Mouse (Mus musculus) Patski (cell line): ENCODE results near the gene Mylip. TPM values are rescaled to one million over a fixed set of nuclear protein-coding genes. Genes with fewer than 3 reads are reported as not detected.

Source experiments
- ATAC-seq: fragments of 100-300 bp; one replicate; pipeline ENCODE4 v1.8.0; 2021
- CTCF ChIA-PET: fragments of 350-600 bp; sonication (Branson Sonifier 250); formaldehyde crosslinking; loops from one replicate; lab custom pipeline; 2022; ENCODE audit warnings: inconsistent platforms; lab: Charles Lee
- POLR2A ChIA-PET: fragments of 350-600 bp; sonication (Branson Sonifier 250); formaldehyde crosslinking; loops from one replicate; lab custom pipeline; 2022; ENCODE audit warnings: antibody characterized with exemption, inconsistent platforms; lab: Charles Lee
- DNase-seq: peaks from one replicate; pipeline ENCODE4 v3.0.0-alpha.2; 2011; ENCODE audit warnings: low read depth, low spot score
- H3K27me3 ChIP-seq: fragments of 371-371 bp; one replicate; pipeline ENCODE4 v1.5.1; 2021
- CTCF ChIP-seq: fragments of 100-300 bp; IDR thresholded peaks from one replicate; pipeline ENCODE4 v1.5.1; 2021
- in situ Hi-C: fragments of 300-500 bp; cut with MboI; formaldehyde crosslinking; loops from 3 replicates; pipeline ENCODE4 v1.11.1; 2018; ENCODE audit warnings: low pct_unique_long_range_greater_than_20kb, mixed read lengths
- polyA plus RNA-seq: library from polyadenylated mRNA; unstranded; gene quantifications from one replicate; pipeline ENCODE4 v1.2.3, GENCODE M21; 2021

Mylip gene
- polyA plus RNA-seq, 1 experiment from 2014 or later: 21.6 TPM

- ChIA-PET CTCF (no interaction called here), POLR2A (no interaction called here)
- no peak for ATAC-seq
- no peak for TF ChIP-seq CTCF
- in situ Hi-C loops: no loop called here
- DNase-seq: no peak
- no peaks in the 10 kb centered on the region for H3K27me3 ChIP-seq
These were observed 14.7 kb downstream of the Mylip start for GRCm38 (mm10) chr13:45404269-45404668.

GRCm38 (mm10) chr13:45405194-45405810 is 15.8 kb downstream of the Mylip start:
- ATAC-seq (no peak), DNase-seq (no peak)
- CTCF ChIA-PET: no interaction called here
- TF ChIP-seq CTCF: no peak
- POLR2A ChIA-PET: interaction anchor here (0.6 kb wide), 1 partner anchor 13 kb away, joined by 3 read pairs; no protein-coding TSS in a partner anchor
- in situ Hi-C loops: no loop called here
- H3K27me3 ChIP-seq: no peaks in the 10 kb centered on the region

GRCm38 (mm10) chr13:45406289-45406688 is 16.7 kb downstream of the Mylip start:
- ATAC-seq: no peak
- TF ChIP-seq CTCF: no peak
- in situ Hi-C loops: no loop called here
- CTCF ChIA-PET: no interaction called here
- H3K27me3 ChIP-seq: no peaks in the 10 kb centered on the region
- no peak for DNase-seq
- POLR2A ChIA-PET: no interaction called here

GRCm38 (mm10) chr13:45406703-45407102 is 17.2 kb downstream of the Mylip start:
- no peak for TF ChIP-seq CTCF
- in situ Hi-C loops: no loop called here
- ChIA-PET POLR2A (no interaction called here), CTCF (no interaction called here)
- no peaks in the 10 kb centered on the region for H3K27me3 ChIP-seq
- no peak for ATAC-seq
- no peak for DNase-seq

GRCm38 (mm10) chr13:45410936-45411335 is 21.4 kb downstream of the Mylip start:
- no peak for DNase-seq
- no peak for ATAC-seq
- no peaks in the 10 kb centered on the region for H3K27me3 ChIP-seq
- TF ChIP-seq CTCF: no peak
- POLR2A ChIA-PET: no interaction called here
- in situ Hi-C loops: no loop called here
- CTCF ChIA-PET: no interaction called here

- H3K27me3 ChIP-seq: no peaks in the 10 kb centered on the region
- TF ChIP-seq CTCF: no peak
- ChIA-PET POLR2A (no interaction called here), CTCF (no interaction called here)
- in situ Hi-C loops: no loop called here
- ATAC-seq (no peak), DNase-seq (no peak)
These were observed 23.5 kb downstream of the Mylip start for GRCm38 (mm10) chr13:45413066-45413465.

GRCm38 (mm10) chr13:45414031-45414430 is 24.5 kb downstream of the Mylip start:
- H3K27me3 ChIP-seq: no peaks in the 10 kb centered on the region
- in situ Hi-C loops: no loop called here
- no peak for DNase-seq
- no peak for ATAC-seq
- POLR2A ChIA-PET: no interaction called here
- no peak for TF ChIP-seq CTCF
- CTCF ChIA-PET: no interaction called here

- ChIA-PET POLR2A (no interaction called here), CTCF (no interaction called here)
- DNase-seq (no peak), ATAC-seq (no peak)
- no peak for TF ChIP-seq CTCF
- in situ Hi-C loops: no loop called here
- no peaks in the 10 kb centered on the region for H3K27me3 ChIP-seq
These were observed 27.1 kb downstream of the Mylip start for GRCm38 (mm10) chr13:45416621-45417057.

GRCm38 (mm10) chr13:45418986-45419385 is 29.4 kb downstream of the Mylip start:
- POLR2A ChIA-PET: no interaction called here
- no peak for TF ChIP-seq CTCF

GRCm38 (mm10) chr13:45422251-45422650 is 32.7 kb downstream of the Mylip start:
- H3K27me3 ChIP-seq: no peaks in the 10 kb centered on the region
- in situ Hi-C loops: no loop called here
- ATAC-seq (no peak), DNase-seq (no peak)
- TF ChIP-seq CTCF: no peak
- CTCF ChIA-PET: no interaction called here
- POLR2A ChIA-PET: no interaction called here

More at GRCm38 (mm10) chr13:45418986-45419385, 29.4 kb downstream of the Mylip start:
- peak; percentile 47 for DNase-seq
- no peak for ATAC-seq
- in situ Hi-C loops: no loop called here
- CTCF ChIA-PET: no interaction called here
- no peaks in the 10 kb centered on the region for H3K27me3 ChIP-seq

GRCm38 (mm10) chr13:45422709-45423108 is 33.2 kb downstream of the Mylip start:
- in situ Hi-C loops: no loop called here
- POLR2A ChIA-PET: no interaction called here
- ATAC-seq (no peak), DNase-seq (no peak)
- no peak for TF ChIP-seq CTCF
- CTCF ChIA-PET: no interaction called here
- H3K27me3 ChIP-seq: no peaks in the 10 kb centered on the region

GRCm38 (mm10) chr13:45423905-45424304 is 34.4 kb downstream of the Mylip start:
- CTCF ChIA-PET: no interaction called here
- ATAC-seq (no peak), DNase-seq (no peak)
- POLR2A ChIA-PET: no interaction called here
- H3K27me3 ChIP-seq: no peaks in the 10 kb centered on the region
- in situ Hi-C loops: no loop called here
- TF ChIP-seq CTCF: no peak
